Mouse (Mus musculus) embryonic facial prominence, embryonic 10.5 days (tissue): ENCODE measurements around the gene Faim. TPM values are rescaled to one million over a fixed set of nuclear protein-coding genes. Genes with fewer than 3 reads are reported as not detected.

Experiments used
- DNase-seq: peaks from one replicate; pipeline ENCODE4 v3.0.0-alpha.2; 2017; ENCODE audit warnings: low spot score
- H3K27ac ChIP-seq: fragments of 300-500 bp; sonication (generic); replicated peaks from 2 replicates; pipeline ENCODE4 v1.5.1; 2016; ENCODE audit warnings: mild to moderate bottlenecking
- H3K27me3 ChIP-seq: fragments of 300-500 bp; sonication (generic); replicated peaks from 2 replicates; pipeline ENCODE4 v1.6.1; 2016; ENCODE audit warnings: low read depth, mild to moderate bottlenecking; ENCODE audit not compliant: poor library complexity, severe bottlenecking
- H3K36me3 ChIP-seq: fragments of 300-500 bp; sonication (generic); replicated peaks from 2 replicates; pipeline ENCODE4 v1.6.1; 2016; ENCODE audit warnings: mild to moderate bottlenecking, moderate library complexity
- H3K4me1 ChIP-seq: fragments of 300-500 bp; sonication (generic); 2 replicates; pipeline ENCODE4 v1.6.1; 2016
- H3K4me3 ChIP-seq: fragments of 300-500 bp; sonication (generic); 2 replicates; pipeline ENCODE4 v1.5.1; 2016; ENCODE audit warnings: mild to moderate bottlenecking, moderate library complexity
- H3K9me3 ChIP-seq: fragments of 300-500 bp; sonication (generic); 2 replicates; pipeline ENCODE4 v1.6.1; 2016; ENCODE audit warnings: mild to moderate bottlenecking
- WGBS: fragments of 180-500 bp; shearing (Covaris S2); methylation state at CpG from one replicate; pipeline ENCODE4 v1.1.7; 2016; 5-methylcytosine and 5-hydroxymethylcytosine counted together
- polyA plus RNA-seq: library from polyadenylated mRNA; unstranded; fragments of >200 nt; fragmentation: Nextera tagmentation; extraction: Ambion mirVana; gene quantifications from 2 replicates; pipeline ENCODE4 v1.2.1, GENCODE M21; 2016

Gene Faim
- polyA plus RNA-seq, 1 experiment from 2014 or later, result 61.8 TPM

GRCm38 (mm10) chr9:99021751-99022150 lies 35.6 kb downstream of the Faim start:
- H3K27ac ChIP-seq, result no peak overlapping the region
- 85% methylated on average over 4 of the region's 4 CpGs for WGBS
- H3K4me1 ChIP-seq, result no peaks in the 10 kb centered on the region

GRCm38 (mm10) chr9:99032031-99032430 lies 45.9 kb downstream of the Faim start:
- Histone ChIP-seq H3K9me3 (no peaks in the 10 kb centered on the region), H3K36me3 (0 out of 2 replicates have a peak, but pooled peaks cover 4% of the 10 kb centered on the region), H3K4me3 (no peak overlapping the region), H3K4me1 (peaks cover 4% of the 10 kb centered on the region; the same call in 1 of the 2 replicates), H3K27me3 (no peaks in the 10 kb centered on the region), H3K27ac (no peak overlapping the region)
- 82% methylated on average over 8 of the region's 8 CpGs for WGBS
- DNase-seq, result no peak

More at GRCm38 (mm10) chr9:99021751-99022150, 35.6 kb downstream of the Faim start:
- Histone ChIP-seq H3K27me3 (0 out of 2 replicates have a peak, but pooled peaks cover 3% of the 10 kb centered on the region), H3K9me3 (no peaks in the 10 kb centered on the region), H3K4me3 (no peak overlapping the region), H3K36me3 (no peaks in the 10 kb centered on the region)
- DNase-seq, result no peak

- 89% methylated on average over 8 of the region's 8 CpGs for WGBS
- no peak for DNase-seq
These were observed 47.9 kb downstream of the Faim start for GRCm38 (mm10) chr9:99034111-99034510.

GRCm38 (mm10) chr9:99035575-99035974 lies 49.4 kb downstream of the Faim start, which contains the start of gene Gm1123:
Gene Gm1123 (minus strand): TSS chr9:99035715.
- no peaks in the 10 kb centered on the region for H3K9me3 ChIP-seq
- no peak for DNase-seq
- 82% methylated on average over 12 of the region's 12 CpGs for WGBS

More at GRCm38 (mm10) chr9:99034111-99034510, 47.9 kb downstream of the Faim start:
- Histone ChIP-seq H3K27me3 (no peaks in the 10 kb centered on the region), H3K4me1 (peaks cover 4% of the 10 kb centered on the region; the same call in 1 of the 2 replicates), H3K4me3 (no peak overlapping the region), H3K27ac (no peak overlapping the region), H3K9me3 (no peaks in the 10 kb centered on the region), H3K36me3 (0 out of 2 replicates have a peak, but pooled peaks cover 4% of the 10 kb centered on the region)

GRCm38 (mm10) chr9:99041994-99042393 lies 55.8 kb downstream of the Faim start:
- 86% methylated on average over 9 of the region's 9 CpGs for WGBS
- no peaks in the 10 kb centered on the region for H3K27me3 ChIP-seq

More at GRCm38 (mm10) chr9:99035575-99035974, 49.4 kb downstream of the Faim start, which contains the start of gene Gm1123:
- peaks cover 4% of the 10 kb centered on the region; the same call in 1 of the 2 replicates for H3K4me1 ChIP-seq
- no peak within 1 kb of the TSS for H3K27ac ChIP-seq
- peaks cover 12% of the 10 kb centered on the region; the same call in 1 of the 2 replicates for H3K36me3 ChIP-seq
- H3K27me3 ChIP-seq, result no peaks in the 10 kb centered on the region
- no peak within 1 kb of the TSS for H3K4me3 ChIP-seq

GRCm38 (mm10) chr9:99042641-99043040 lies 56.5 kb downstream of the Faim start:
- H3K27ac ChIP-seq, result no peak overlapping the region
- no peaks in the 10 kb centered on the region for H3K9me3 ChIP-seq
- no peaks in the 10 kb centered on the region for H3K27me3 ChIP-seq
- no peak for DNase-seq
- H3K4me3 ChIP-seq, result no peak overlapping the region
- H3K36me3 ChIP-seq, result peaks cover 31% of the 10 kb centered on the region
- H3K4me1 ChIP-seq, result no peaks in the 10 kb centered on the region
- 91% methylated on average over 4 of the region's 4 CpGs for WGBS

More at GRCm38 (mm10) chr9:99041994-99042393, 55.8 kb downstream of the Faim start:
- Histone ChIP-seq H3K4me1 (no peaks in the 10 kb centered on the region), H3K36me3 (peaks cover 31% of the 10 kb centered on the region), H3K9me3 (no peaks in the 10 kb centered on the region), H3K4me3 (no peak overlapping the region), H3K27ac (no peak overlapping the region)
- no peak for DNase-seq

GRCm38 (mm10) chr9:99044761-99045160 lies 58.6 kb downstream of the Faim start:
- no peak for DNase-seq
- Histone ChIP-seq H3K9me3 (no peaks in the 10 kb centered on the region), H3K27ac (no peak overlapping the region), H3K4me1 (no peaks in the 10 kb centered on the region), H3K4me3 (no peak overlapping the region), H3K27me3 (no peaks in the 10 kb centered on the region), H3K36me3 (peaks cover 25% of the 10 kb centered on the region)
- 88% methylated on average over 8 of the region's 8 CpGs for WGBS

GRCm38 (mm10) chr9:99048724-99049250 lies 62.6 kb downstream of the Faim start:
- peaks cover 16% of the 10 kb centered on the region for H3K36me3 ChIP-seq
- H3K4me3 ChIP-seq, result no peak overlapping the region
- H3K9me3 ChIP-seq, result no peaks in the 10 kb centered on the region
- 73% methylated on average over 1 of the region's 1 CpGs for WGBS
- H3K27me3 ChIP-seq, result no peaks in the 10 kb centered on the region
- no peak for DNase-seq
- H3K27ac ChIP-seq, result no peak overlapping the region
- H3K4me1 ChIP-seq, result no peaks in the 10 kb centered on the region

GRCm38 (mm10) chr9:99049760-99050159 lies 63.6 kb downstream of the Faim start:
- 66% methylated on average over 6 of the region's 6 CpGs for WGBS
- peaks cover 14% of the 10 kb centered on the region for H3K36me3 ChIP-seq
- no peaks in the 10 kb centered on the region for H3K9me3 ChIP-seq
- DNase-seq, result no peak
- H3K4me1 ChIP-seq, result no peaks in the 10 kb centered on the region
- H3K27me3 ChIP-seq, result no peaks in the 10 kb centered on the region
- H3K27ac ChIP-seq, result no peak overlapping the region
- H3K4me3 ChIP-seq, result no peak overlapping the region

Other genes with a start within 250 kb of the Faim start
- gene Prr23a1, start 143.9 kb upstream of the Faim start, polyA plus RNA-seq, result 0.18 TPM in 1 of 2 replicates, not detected in the other
- gene Prr23a2, start 129.9 kb upstream of the Faim start, polyA plus RNA-seq, result not detected in 2 replicates
- gene Prr23a3, start 121.6 kb upstream of the Faim start, polyA plus RNA-seq, result 0.08 and 0.10 TPM in 2 replicates
- gene 7420426K07Rik, start 83.3 kb upstream of the Faim start, polyA plus RNA-seq, result not detected in 2 replicates
- 1.9 and 2.4 TPM in 2 replicates for gene Foxl2, start 31.1 kb upstream of the Faim start, polyA plus RNA-seq
- gene Gm1123, start 49.3 kb downstream of the Faim start, polyA plus RNA-seq, result not detected in 2 replicates
- 1.3 and 1.4 TPM in 2 replicates for gene Pik3cb, start 154.2 kb downstream of the Faim start, polyA plus RNA-seq